Mouse (Mus musculus) limb, embryonic 13.5 days (tissue): ENCODE results near the gene Csnk1g2. TPM values are rescaled to one million over a fixed set of nuclear protein-coding genes. Genes with fewer than 3 reads are reported as not detected.

Experiments
- ATAC-seq: fragments of 200-750 bp; cut with Nextera tagmentation; 2 replicates; pipeline ENCODE4 v1.8.0; 2017; ENCODE audit warnings: low read depth, moderate number of reproducible peaks, moderate TSS enrichment; ENCODE audit not compliant: low FRiP score
- H3K27ac ChIP-seq: fragments of 300-500 bp; sonication (generic); 2 replicates; pipeline ENCODE4 v1.5.1; 2015; ENCODE audit warnings: inconsistent platforms, mild to moderate bottlenecking, moderate library complexity
- H3K27me3 ChIP-seq: fragments of 300-500 bp; sonication (generic); 2 replicates; pipeline ENCODE4 v1.6.1; 2015; ENCODE audit warnings: mild to moderate bottlenecking, inconsistent platforms
- H3K36me3 ChIP-seq: fragments of 300-500 bp; sonication (generic); 2 replicates; pipeline ENCODE4 v1.6.1; 2015; ENCODE audit warnings: inconsistent platforms, mild to moderate bottlenecking, moderate library complexity
- H3K4me1 ChIP-seq: fragments of 300-500 bp; sonication (generic); 2 replicates; pipeline ENCODE4 v1.6.1; 2015; ENCODE audit warnings: inconsistent platforms
- H3K4me2 ChIP-seq: fragments of 300-500 bp; sonication (generic); replicated peaks from 2 replicates; pipeline ENCODE4 v1.6.1; 2015; ENCODE audit warnings: inconsistent platforms, mild to moderate bottlenecking, moderate library complexity
- H3K4me3 ChIP-seq: fragments of 300-500 bp; sonication (generic); 2 replicates; pipeline ENCODE4 v1.5.1; 2015; ENCODE audit warnings: moderate library complexity, mild to moderate bottlenecking, inconsistent platforms
- H3K9ac ChIP-seq: fragments of 300-500 bp; sonication (generic); 2 replicates; pipeline ENCODE4 v1.6.1; 2015; ENCODE audit warnings: mild to moderate bottlenecking, inconsistent platforms
- H3K9me3 ChIP-seq: fragments of 300-500 bp; sonication (generic); 2 replicates; pipeline ENCODE4 v1.6.1; 2016; ENCODE audit warnings: inconsistent platforms
- WGBS: fragments of 180-500 bp; shearing (Covaris S2); methylation state at CpG from one replicate; pipeline ENCODE4 v1.1.7; 2015; 5-methylcytosine and 5-hydroxymethylcytosine counted together
- polyA plus RNA-seq: library from polyadenylated mRNA; unstranded; fragments of >200 nt; fragmentation: Nextera tagmentation; extraction: Ambion mirVana; gene quantifications from 2 replicates; pipeline ENCODE4 v1.2.1, GENCODE M21; 2015

The Csnk1g2 gene
- polyA plus RNA-seq, 1 experiment from 2014 or later, result 159 TPM

GRCm38 (mm10) chr10:80663485-80664196 is 41.0 kb downstream of the Csnk1g2 start:
- H3K27ac ChIP-seq, result peak overlapping the region; percentile 79; the same call in 1 of the 2 replicates
- no peak overlapping the region for H3K4me3 ChIP-seq
- peaks cover 33% of the 10 kb centered on the region for H3K36me3 ChIP-seq
- H3K4me1 ChIP-seq, result peaks cover 33% of the 10 kb centered on the region
- no peaks in the 10 kb centered on the region for H3K9me3 ChIP-seq
- H3K4me2 ChIP-seq, result no peak overlapping the region
- WGBS, result 22% methylated on average over 5 of the region's 5 CpGs
- H3K9ac ChIP-seq, result no peak overlapping the region
- ATAC-seq, result no peak
- H3K27me3 ChIP-seq, result no peaks in the 10 kb centered on the region

GRCm38 (mm10) chr10:80664197-80665015 is 41.8 kb downstream of the Csnk1g2 start:
- peak; percentile 48; the same call in 1 of the 2 replicates for ATAC-seq
- peaks cover 33% of the 10 kb centered on the region for H3K4me1 ChIP-seq
- H3K4me2 ChIP-seq, result peak overlapping the region; percentile 46

GRCm38 (mm10) chr10:80665016-80665380 is 42.4 kb downstream of the Csnk1g2 start:
- Histone ChIP-seq H3K9ac (peak overlapping the region; percentile 26), H3K27me3 (no peaks in the 10 kb centered on the region), H3K9me3 (no peaks in the 10 kb centered on the region), H3K4me1 (peaks cover 33% of the 10 kb centered on the region), H3K4me2 (peak overlapping the region; percentile 46), H3K4me3 (no peak overlapping the region), H3K27ac (peak overlapping the region; percentile 79), H3K36me3 (peaks cover 46% of the 10 kb centered on the region)
- 0 out of 2 replicates have a peak, but pooled peaks have one; percentile 13 for ATAC-seq
- 18% methylated on average over 10 of the region's 10 CpGs for WGBS

More at GRCm38 (mm10) chr10:80664197-80665015, 41.8 kb downstream of the Csnk1g2 start:
- Histone ChIP-seq H3K36me3 (peaks cover 40% of the 10 kb centered on the region), H3K27ac (peak overlapping the region; percentile 79), H3K9me3 (no peaks in the 10 kb centered on the region), H3K9ac (peak overlapping the region; percentile 26; the same call in 1 of the 2 replicates), H3K4me3 (no peak overlapping the region), H3K27me3 (no peaks in the 10 kb centered on the region)
- WGBS, result 27% methylated on average over 16 of the region's 16 CpGs

- H3K36me3 ChIP-seq, result peaks cover 51% of the 10 kb centered on the region
- WGBS, result 64% methylated on average over 4 of the region's 4 CpGs
- no peak overlapping the region for H3K4me3 ChIP-seq
- no peak overlapping the region for H3K27ac ChIP-seq
- peak overlapping the region; percentile 46; the same call in 1 of the 2 replicates for H3K4me2 ChIP-seq
- no peak overlapping the region; the same call in 1 of the 2 replicates for H3K9ac ChIP-seq
- peaks cover 33% of the 10 kb centered on the region for H3K4me1 ChIP-seq
- no peaks in the 10 kb centered on the region for H3K27me3 ChIP-seq
- H3K9me3 ChIP-seq, result no peaks in the 10 kb centered on the region
- ATAC-seq, result no peak
Measured at GRCm38 (mm10) chr10:80665459-80665858, 42.8 kb downstream of the Csnk1g2 start.

- Histone ChIP-seq H3K27ac (peak overlapping the region; percentile 6; the same call in 1 of the 2 replicates), H3K4me3 (no peak overlapping the region), H3K4me2 (no peak overlapping the region), H3K36me3 (peaks cover 58% of the 10 kb centered on the region), H3K27me3 (no peaks in the 10 kb centered on the region), H3K4me1 (peaks cover 33% of the 10 kb centered on the region), H3K9me3 (no peaks in the 10 kb centered on the region), H3K9ac (peak overlapping the region; percentile 31; the same call in 1 of the 2 replicates)
- no peak for ATAC-seq
- whole genome bisulfite sequencing, result 71% methylated on average over 10 of the region's 10 CpGs
Measured at GRCm38 (mm10) chr10:80665981-80666733, 43.5 kb downstream of the Csnk1g2 start.

- H3K9ac ChIP-seq, result no peak overlapping the region; the same call in 1 of the 2 replicates
- H3K4me3 ChIP-seq, result no peak overlapping the region
- WGBS, result 81% methylated on average over 19 of the region's 19 CpGs
- no peak for ATAC-seq
- no peak overlapping the region for H3K4me2 ChIP-seq
- no peaks in the 10 kb centered on the region for H3K27me3 ChIP-seq
- H3K9me3 ChIP-seq, result no peaks in the 10 kb centered on the region
- H3K27ac ChIP-seq, result no peak overlapping the region
- peaks cover 33% of the 10 kb centered on the region for H3K4me1 ChIP-seq
- peaks cover 65% of the 10 kb centered on the region for H3K36me3 ChIP-seq
Measured at GRCm38 (mm10) chr10:80666837-80667412, 44.3 kb downstream of the Csnk1g2 start.

- 82% methylated on average over 11 of the region's 11 CpGs for WGBS
- Histone ChIP-seq H3K4me1 (peaks cover 42% of the 10 kb centered on the region), H3K4me2 (no peak overlapping the region), H3K27me3 (no peaks in the 10 kb centered on the region), H3K36me3 (peaks cover 81% of the 10 kb centered on the region), H3K9me3 (no peaks in the 10 kb centered on the region), H3K27ac (no peak overlapping the region), H3K9ac (no peak overlapping the region), H3K4me3 (no peak overlapping the region)
- ATAC-seq, result no peak
Measured at GRCm38 (mm10) chr10:80668614-80669013, 46.0 kb downstream of the Csnk1g2 start.

GRCm38 (mm10) chr10:80669018-80669417 is 46.4 kb downstream of the Csnk1g2 start:
- WGBS, result 87% methylated on average over 12 of the region's 12 CpGs

GRCm38 (mm10) chr10:80669737-80670485 is 47.3 kb downstream of the Csnk1g2 start:
- Histone ChIP-seq H3K9ac (no peak overlapping the region), H3K4me1 (peaks cover 42% of the 10 kb centered on the region), H3K4me3 (no peak overlapping the region), H3K27ac (no peak overlapping the region), H3K27me3 (no peaks in the 10 kb centered on the region), H3K36me3 (peaks cover 86% of the 10 kb centered on the region), H3K4me2 (no peak overlapping the region), H3K9me3 (no peaks in the 10 kb centered on the region)
- ATAC-seq, result no peak
- WGBS, result 88% methylated on average over 7 of the region's 7 CpGs

More at GRCm38 (mm10) chr10:80669018-80669417, 46.4 kb downstream of the Csnk1g2 start:
- no peak overlapping the region for H3K4me2 ChIP-seq
- no peak overlapping the region for H3K9ac ChIP-seq
- H3K27ac ChIP-seq, result no peak overlapping the region
- no peaks in the 10 kb centered on the region for H3K27me3 ChIP-seq
- H3K4me3 ChIP-seq, result no peak overlapping the region
- peaks cover 42% of the 10 kb centered on the region for H3K4me1 ChIP-seq
- no peak for ATAC-seq
- H3K36me3 ChIP-seq, result peaks cover 85% of the 10 kb centered on the region
- H3K9me3 ChIP-seq, result no peaks in the 10 kb centered on the region

- Histone ChIP-seq H3K27me3 (no peaks in the 10 kb centered on the region), H3K4me2 (no peak overlapping the region), H3K27ac (no peak overlapping the region), H3K9me3 (no peaks in the 10 kb centered on the region), H3K4me3 (no peak overlapping the region), H3K4me1 (peaks cover 39% of the 10 kb centered on the region), H3K9ac (no peak overlapping the region), H3K36me3 (peaks cover 85% of the 10 kb centered on the region)
- 91% methylated on average over 2 of the region's 2 CpGs for WGBS
- no peak for ATAC-seq
Measured at GRCm38 (mm10) chr10:80670531-80670930, 47.9 kb downstream of the Csnk1g2 start.

- no peak overlapping the region for H3K4me3 ChIP-seq
- no peak for ATAC-seq
- H3K9ac ChIP-seq, result no peak overlapping the region
- no peak overlapping the region for H3K4me2 ChIP-seq
- peaks cover 32% of the 10 kb centered on the region for H3K4me1 ChIP-seq
- H3K27me3 ChIP-seq, result no peaks in the 10 kb centered on the region
- no peaks in the 10 kb centered on the region for H3K9me3 ChIP-seq
- peaks cover 78% of the 10 kb centered on the region for H3K36me3 ChIP-seq
- 90% methylated on average over 4 of the region's 4 CpGs for WGBS
- H3K27ac ChIP-seq, result no peak overlapping the region
Measured at GRCm38 (mm10) chr10:80671251-80671650, 48.6 kb downstream of the Csnk1g2 start.
